16 mouse cellular contexts compared by ENCODE assay signal in the genomic region with DNA sequence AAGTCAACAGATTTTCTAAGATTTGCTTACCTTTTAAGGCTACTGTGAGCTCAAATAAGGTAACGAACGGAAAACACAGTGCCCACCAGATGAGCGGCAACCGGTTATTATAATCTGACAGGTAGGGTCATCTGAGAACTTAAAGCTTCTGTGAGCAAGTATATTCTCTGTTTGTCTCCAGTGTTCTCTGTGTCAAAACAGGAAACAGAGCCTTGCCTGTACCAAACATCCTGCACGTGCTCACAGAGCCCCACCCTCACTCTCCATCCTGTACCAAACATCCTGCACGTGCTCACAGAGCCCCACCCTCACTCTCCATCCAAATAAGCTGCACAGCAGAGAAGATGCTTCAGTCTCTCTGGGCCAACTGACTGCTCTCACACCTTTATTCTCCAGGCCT.
DNase-seq lines count a peak whose midpoint lies in the region; ATAC-seq and TF ChIP-seq lines count a peak whose summit lies in the region.
"Had no signal": no experiment of that assay in that cellular context is flagged by ENCODE, and none has a peak within 500 bp of the region (broad histone marks: within the 10 kb centered on the region; RNA-seq: fewer than 3 reads in every experiment).

No protein-coding gene starts in this region.

- no peak for DNase-seq in liver, postnatal 0 days
- no peak for DNase-seq in liver, embryonic 11.5 days (ENCODE audit: low spot score)
- DNase-seq in CD4-positive, CD25-positive, alpha-beta regulatory T cell, adult 2 months (ENCODE audit: low read depth, low spot score): peak; percentile 87
- peak; percentile 48 for DNase-seq in lung, postnatal 25 days (ENCODE audit: low spot score)
- DNase-seq in thymus, postnatal 10 days (ENCODE audit: low spot score in 2 of 2): peak; percentile 47 to 52
- no peak for DNase-seq in ovary, postnatal 14 days (ENCODE audit: low spot score)
- DNase-seq in right cerebral cortex, adult 18-20 months: no peak
- DNase-seq: cerebellum, adult 11 months; kidney, adult 8-10 months; liver, embryonic 13.5 days had no signal

- H3K9me3 ChIP-seq in liver, postnatal 0 days (ENCODE audit: low read length): no peaks in the 10 kb centered on the region
- no peaks in the 10 kb centered on the region for H3K9me3 ChIP-seq in liver, embryonic 11.5 days (ENCODE audit: control insufficient read depth, low read length)
- no peaks in the 10 kb centered on the region for H3K9me3 ChIP-seq in hindbrain, embryonic 12.5 days (replicated peaks)
- H3K9me3 ChIP-seq: embryonic facial prominence, embryonic 15.5 days; hindbrain, embryonic 13.5 days; liver, embryonic 13.5 days; midbrain, embryonic 10.5 days had no signal

- TF ChIP-seq EP300 in liver, postnatal 0 days (IDR thresholded peaks at IDR 0.05; ENCODE audit: low read depth): no peak

- ATAC-seq in liver, postnatal 0 days: peak; percentile 49; the same call in 1 of the 2 replicates
- no peak for ATAC-seq in liver, embryonic 11.5 days (replicated peaks; ENCODE audit: low FRiP score)
- ATAC-seq in hindbrain, embryonic 12.5 days (ENCODE audit: low FRiP score): no peak
- ATAC-seq: forebrain, embryonic 14.5 days; Patski had no signal

- TF ChIP-seq CTCF in liver, postnatal 0 days (IDR thresholded peaks at IDR 0.05; ENCODE audit: low read depth): no peak

- no peak overlapping the region for H3K9ac ChIP-seq in liver, postnatal 0 days (replicated peaks)
- no peak overlapping the region for H3K9ac ChIP-seq in liver, embryonic 11.5 days (ENCODE audit: low read depth, low read length)
- no peak overlapping the region for H3K9ac ChIP-seq in hindbrain, embryonic 12.5 days
- H3K9ac ChIP-seq: embryonic facial prominence, embryonic 15.5 days; hindbrain, embryonic 13.5 days; liver, embryonic 13.5 days had no signal

- no peak overlapping the region for H3K4me3 ChIP-seq in liver, postnatal 0 days (ENCODE audit: low read depth, low read length)
- H3K4me3 ChIP-seq in liver, embryonic 11.5 days (ENCODE audit: low read depth, low read length): no peak overlapping the region
- H3K4me3 ChIP-seq in hindbrain, embryonic 12.5 days: no peak overlapping the region
- H3K4me3 ChIP-seq: embryonic facial prominence, embryonic 15.5 days; hindbrain, embryonic 13.5 days; liver, embryonic 13.5 days; midbrain, embryonic 10.5 days had no signal

- H3K4me2 ChIP-seq in liver, postnatal 0 days (ENCODE audit: low read depth, low read length): no peak overlapping the region
- H3K4me2 ChIP-seq in liver, embryonic 11.5 days: no peak overlapping the region
- H3K4me2 ChIP-seq in hindbrain, embryonic 12.5 days (replicated peaks): no peak overlapping the region
- H3K4me2 ChIP-seq: embryonic facial prominence, embryonic 15.5 days; hindbrain, embryonic 13.5 days; liver, embryonic 13.5 days had no signal

- 60% methylated on average over 6 of the region's 6 CpGs for WGBS in liver, postnatal 0 days (ENCODE audit: insufficient replicate concordance)
- 77% methylated on average over 6 of the region's 6 CpGs for WGBS in liver, embryonic 11.5 days
- WGBS in hindbrain, embryonic 12.5 days: 84% methylated on average over 6 of the region's 6 CpGs

- peak overlapping the region; percentile 60; the same call in 1 of the 2 replicates for H3K27ac ChIP-seq in liver, postnatal 0 days (ENCODE audit: low read depth)
- no peak overlapping the region for H3K27ac ChIP-seq in liver, embryonic 11.5 days (ENCODE audit: low read depth, low read length)
- no peak overlapping the region for H3K27ac ChIP-seq in hindbrain, embryonic 12.5 days
- H3K27ac ChIP-seq: embryonic facial prominence, embryonic 15.5 days; hindbrain, embryonic 13.5 days; liver, embryonic 13.5 days; midbrain, embryonic 10.5 days had no signal

- H3K4me1 ChIP-seq in liver, postnatal 0 days (ENCODE audit: insufficient read depth): no peaks in the 10 kb centered on the region
- no peaks in the 10 kb centered on the region for H3K4me1 ChIP-seq in liver, embryonic 11.5 days (replicated peaks; ENCODE audit: control insufficient read depth, insufficient read depth, low read length)
- H3K4me1 ChIP-seq in hindbrain, embryonic 12.5 days: no peaks in the 10 kb centered on the region
- H3K4me1 ChIP-seq: embryonic facial prominence, embryonic 15.5 days; hindbrain, embryonic 13.5 days; liver, embryonic 13.5 days had no signal

- peaks cover 8% of the 10 kb centered on the region for H3K36me3 ChIP-seq in liver, postnatal 0 days (replicated peaks; ENCODE audit: insufficient read depth, low read length)
- H3K36me3 ChIP-seq in liver, embryonic 11.5 days (ENCODE audit: control insufficient read depth, insufficient read depth, low read length): peaks cover 3% of the 10 kb centered on the region
- peaks cover 10% of the 10 kb centered on the region; the same call in 1 of the 2 replicates for H3K36me3 ChIP-seq in hindbrain, embryonic 12.5 days

- no peaks in the 10 kb centered on the region for H3K27me3 ChIP-seq in liver, postnatal 0 days (ENCODE audit: insufficient read depth, low read length)
- H3K27me3 ChIP-seq in liver, embryonic 11.5 days (replicated peaks; ENCODE audit: control insufficient read depth, insufficient read depth, low read length): no peaks in the 10 kb centered on the region
- H3K27me3 ChIP-seq in hindbrain, embryonic 12.5 days: no peaks in the 10 kb centered on the region
- H3K27me3 ChIP-seq: embryonic facial prominence, embryonic 15.5 days; hindbrain, embryonic 13.5 days; liver, embryonic 13.5 days; Patski had no signal

Comparison
In these comparisons a context has a peak if more than half of its experiments do, and no peak if none do; other contexts are left out.
1. DNase-seq: peak in CD4-positive, CD25-positive, alpha-beta regulatory T cell, adult 2 months (single experiment), lung, postnatal 25 days (single experiment) and thymus, postnatal 10 days (2 of 2); none in liver, postnatal 0 days (single experiment), liver, embryonic 11.5 days (single experiment), ovary, postnatal 14 days (single experiment) and right cerebral cortex, adult 18-20 months (single experiment).